Mouse (Mus musculus) brain, embryonic 14.5 days (tissue): ENCODE results near the gene Preb. TPM values are rescaled to one million over a fixed set of nuclear protein-coding genes. Genes with fewer than 3 reads are reported as not detected.
A peak's percentile ranks its signal among the peaks of the same experiment; 100 is the strongest.

ENCODE experiments used
- DNase-seq: peaks from one replicate; pipeline ENCODE4 v3.0.0-alpha.2; 2011; ENCODE audit warnings: low read depth
- CTCF ChIP-seq: fragments of 200-500 bp; IDR thresholded peaks from 2 replicates; pipeline ENCODE4 v1.5.1; 2012; ENCODE audit warnings: inconsistent platforms, mild to moderate bottlenecking, moderate library complexity, borderline replicate concordance; ENCODE audit not compliant: insufficient read depth, insufficient read length; ENCODE audit errors: extremely low read depth
- POLR2A ChIP-seq: fragments of 200-500 bp; IDR thresholded peaks from 2 replicates; pipeline ENCODE4 v1.6.1; 2012; ENCODE audit warnings: mild to moderate bottlenecking, inconsistent platforms, borderline replicate concordance; ENCODE audit not compliant: poor library complexity, insufficient read depth, insufficient read length, severe bottlenecking; ENCODE audit errors: extremely low read depth
- polyA plus RNA-seq: library from polyadenylated mRNA; depleted of rRNA; stranded (reverse); fragments of >200 nt; gene quantifications from 2 replicates; pipeline ENCODE4 v1.2.3, GENCODE M21; 2012

Preb gene
- polyA plus RNA-seq, 1 experiment = 178 TPM

GRCm38 (mm10) chr5:30969440-30969839, 9.3 kb upstream of the Preb start:
- no peak for TF ChIP-seq POLR2A
- TF ChIP-seq CTCF = no peak
- DNase-seq = no peak

GRCm38 (mm10) chr5:30968416-30968815, 8.3 kb upstream of the Preb start, which contains the start of gene Tcf23:
TSS of gene Tcf23 (plus strand) at chr5:30968662.
- no peak for TF ChIP-seq POLR2A
- no peak for TF ChIP-seq CTCF
- DNase-seq = no peak

- DNase-seq = no peak
- no peak for TF ChIP-seq CTCF
- no peak for TF ChIP-seq POLR2A
Measured at GRCm38 (mm10) chr5:30966189-30966588, 6.0 kb upstream of the Preb start.

- no peak for DNase-seq
- TF ChIP-seq POLR2A (no peak), CTCF (no peak)
Measured at GRCm38 (mm10) chr5:30963916-30964315, 3.8 kb upstream of the Preb start.

- DNase-seq = no peak
- TF ChIP-seq POLR2A (no peak), CTCF (no peak)
Measured at GRCm38 (mm10) chr5:30961545-30962505, 1.7 kb upstream of the Preb start.

GRCm38 (mm10) chr5:30960814-30961213, 653 bp upstream of the Preb start:
- DNase-seq = no peak
- TF ChIP-seq POLR2A (no peak), CTCF (no peak)

- TF ChIP-seq POLR2A (no peak), CTCF (no peak)
- peak; percentile 8 for DNase-seq
Measured at GRCm38 (mm10) chr5:30959198-30959854, 835 bp downstream of the Preb start.

GRCm38 (mm10) chr5:30957891-30958290, 2.3 kb downstream of the Preb start:
- TF ChIP-seq CTCF (no peak), POLR2A (no peak)
- DNase-seq = no peak

- no peak for TF ChIP-seq POLR2A
- no peak for TF ChIP-seq CTCF
- no peak for DNase-seq
Measured at GRCm38 (mm10) chr5:30955751-30956150, 4.4 kb downstream of the Preb start.

- TF ChIP-seq POLR2A (no peak), CTCF (no peak)
- no peak for DNase-seq
Measured at GRCm38 (mm10) chr5:30954556-30954955, 5.6 kb downstream of the Preb start.

GRCm38 (mm10) chr5:30954065-30954464, 6.1 kb downstream of the Preb start:
- no peak for DNase-seq
- no peak for TF ChIP-seq POLR2A
- TF ChIP-seq CTCF = no peak
